Mouse (Mus musculus) ES-Bruce4 (cell line): Measurements from ENCODE around the gene Gng5. TPM values are rescaled to one million over a fixed set of nuclear protein-coding genes. Genes with fewer than 3 reads are reported as not detected.

ENCODE experiments used
- H3K27ac ChIP-seq: 2 replicates; pipeline ENCODE4 v1.5.1; 2012; ENCODE audit warnings: low read length, inconsistent platforms; ENCODE audit not compliant: insufficient read depth
- H3K27me3 ChIP-seq: 2 replicates; pipeline ENCODE4 v1.6.1; 2012; ENCODE audit warnings: mild to moderate bottlenecking, low read length, inconsistent platforms; ENCODE audit not compliant: control insufficient read depth, poor library complexity, insufficient read depth, severe bottlenecking
- H3K36me3 ChIP-seq: 2 replicates; pipeline ENCODE4 v1.6.1; 2012; ENCODE audit warnings: inconsistent platforms, mild to moderate bottlenecking, low read length, moderate library complexity; ENCODE audit not compliant: control insufficient read depth, poor library complexity, insufficient read depth, severe bottlenecking
- H3K4me1 ChIP-seq: one replicate; pipeline ENCODE4 v1.8.1; 2011; ENCODE audit warnings: low read length; ENCODE audit not compliant: control insufficient read depth, insufficient read depth
- H3K4me3 ChIP-seq: 2 replicates; pipeline ENCODE4 v1.5.1; 2011; ENCODE audit warnings: low read depth, mild to moderate bottlenecking, low read length
- H3K9ac ChIP-seq: 2 replicates; pipeline ENCODE4 v1.6.1; 2012; ENCODE audit warnings: low read depth, mild to moderate bottlenecking, inconsistent platforms; ENCODE audit not compliant: poor library complexity, severe bottlenecking
- H3K9me3 ChIP-seq: replicated peaks from 2 replicates; pipeline ENCODE4 v1.6.1; 2012; ENCODE audit warnings: mild to moderate bottlenecking, low read length, inconsistent platforms; ENCODE audit not compliant: control insufficient read depth, poor library complexity, insufficient read depth, severe bottlenecking
- CTCF ChIP-seq: IDR thresholded peaks from one replicate; pipeline ENCODE4 v1.8.1; 2011; ENCODE audit warnings: low read depth, low read length
- EP300 ChIP-seq: IDR thresholded peaks from 2 replicates; pipeline ENCODE4 v1.6.1; 2011; ENCODE audit warnings: low read depth, low read length; ENCODE audit not compliant: insufficient read depth
- POLR2A ChIP-seq: IDR thresholded peaks from one replicate; pipeline ENCODE4 v1.8.1; 2011; ENCODE audit warnings: low read length; ENCODE audit not compliant: insufficient read depth
- polyA plus RNA-seq: library from polyadenylated mRNA; stranded (reverse); fragments of >200 nt; gene quantifications from 2 replicates; pipeline ENCODE4 v1.2.4, GENCODE M21; 2011; ENCODE audit warnings: low read depth; ENCODE audit not compliant: missing spikeins, insufficient read depth, insufficient read length

Gene Gng5
- polyA plus RNA-seq, 1 experiment: 330 TPM

DNA sequence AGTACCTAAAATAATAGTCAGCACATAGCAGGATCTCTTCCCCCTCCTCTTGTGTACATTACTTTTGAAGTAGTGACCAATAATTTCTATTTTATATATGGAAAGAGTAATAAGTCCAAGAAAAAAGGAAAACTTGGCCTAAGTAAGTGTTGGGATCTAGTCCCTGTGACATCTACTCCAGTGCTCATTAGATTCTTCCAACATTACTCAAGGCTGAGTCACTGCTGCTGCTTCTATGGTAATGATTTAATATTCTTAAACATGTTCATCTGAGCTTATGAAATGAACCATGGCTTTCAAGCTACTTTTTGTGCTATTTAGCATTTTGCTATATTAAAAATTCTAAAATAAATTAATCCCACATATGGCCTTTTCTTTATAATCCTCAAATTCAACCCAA is 25.9 kb upstream of the Gng5 start:
- Histone ChIP-seq H3K9me3 (no peaks in the 10 kb centered on the region), H3K27me3 (no peaks in the 10 kb centered on the region), H3K4me1 (no peaks in the 10 kb centered on the region), H3K4me3 (no peak overlapping the region), H3K9ac (no peak overlapping the region), H3K27ac (no peak overlapping the region), H3K36me3 (no peaks in the 10 kb centered on the region)
- no peak for TF ChIP-seq EP300
- TF ChIP-seq CTCF: no peak
- TF ChIP-seq POLR2A: no peak

DNA sequence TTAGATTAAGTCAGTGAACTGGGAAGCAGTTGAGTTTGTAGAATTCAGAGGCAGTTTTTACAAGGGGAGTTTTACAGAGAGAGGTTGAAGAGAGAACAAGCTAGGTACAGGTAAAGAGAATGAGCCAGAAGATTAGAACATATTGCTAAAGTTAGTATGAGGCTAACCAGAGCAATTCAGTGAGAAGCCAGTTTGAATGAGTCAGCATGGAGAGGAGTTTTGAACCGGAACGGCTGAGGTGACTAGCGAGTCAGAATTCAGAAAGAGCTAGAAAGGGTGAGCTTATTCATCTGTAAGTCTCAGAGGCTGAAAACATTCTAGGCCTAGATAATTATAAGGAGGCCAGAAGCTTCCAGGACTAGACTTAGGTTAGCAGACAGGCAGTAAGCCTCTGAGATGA is 25.2 kb upstream of the Gng5 start:
- Histone ChIP-seq H3K4me1 (no peaks in the 10 kb centered on the region), H3K9ac (no peak overlapping the region), H3K36me3 (no peaks in the 10 kb centered on the region), H3K9me3 (no peaks in the 10 kb centered on the region), H3K27me3 (no peaks in the 10 kb centered on the region), H3K4me3 (no peak overlapping the region), H3K27ac (no peak overlapping the region)
- TF ChIP-seq POLR2A (no peak), EP300 (no peak), CTCF (no peak)

DNA sequence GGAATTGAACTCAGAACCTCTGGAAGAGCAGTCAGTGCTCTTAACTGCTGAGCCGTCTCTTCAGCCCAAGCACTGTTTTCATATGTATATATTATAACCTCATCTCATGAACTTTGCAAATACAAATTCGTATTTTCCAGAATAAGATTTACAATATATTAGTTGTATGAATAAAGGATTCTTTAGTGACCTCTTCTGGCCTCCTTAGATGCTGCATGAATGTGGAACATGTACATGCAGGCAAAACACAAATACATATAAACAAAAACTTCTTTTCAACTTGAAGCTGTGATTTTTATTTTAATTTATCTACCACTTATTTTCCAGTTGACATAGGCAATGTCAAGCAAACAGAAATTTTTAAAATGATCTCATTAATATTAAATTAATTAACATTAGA is 17.6 kb upstream of the Gng5 start:
- Histone ChIP-seq H3K27ac (no peak overlapping the region), H3K4me1 (no peaks in the 10 kb centered on the region)
- TF ChIP-seq CTCF: no peak
- no peak for TF ChIP-seq POLR2A
- TF ChIP-seq EP300: no peak

DNA sequence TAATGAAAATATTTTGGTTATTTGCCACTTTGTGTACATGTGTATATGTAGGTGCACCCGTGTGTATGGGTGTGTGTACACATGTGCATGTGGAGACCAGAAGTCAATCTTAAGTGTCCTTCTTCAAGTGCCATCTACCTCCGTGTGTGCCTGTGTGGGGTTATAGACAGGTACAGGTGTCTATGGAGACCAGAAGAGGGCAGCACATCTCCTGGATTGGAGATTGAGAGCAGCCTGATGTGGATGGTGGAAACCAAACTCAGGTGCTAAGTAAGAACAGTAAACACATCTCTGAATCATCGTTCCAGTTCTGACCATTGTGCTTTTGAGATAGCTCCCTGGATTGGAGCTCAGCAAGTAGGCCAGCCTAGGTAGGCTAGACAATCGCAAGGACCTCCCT is 13.1 kb upstream of the Gng5 start:
- Histone ChIP-seq H3K9ac (no peak overlapping the region), H3K27ac (no peak overlapping the region), H3K4me1 (no peaks in the 10 kb centered on the region), H3K4me3 (no peak overlapping the region), H3K9me3 (no peaks in the 10 kb centered on the region), H3K36me3 (no peaks in the 10 kb centered on the region), H3K27me3 (no peaks in the 10 kb centered on the region)
- TF ChIP-seq EP300 (no peak), POLR2A (no peak), CTCF (peak; percentile 41)

More for the DNA sequence above, 17.6 kb upstream of the Gng5 start:
- Histone ChIP-seq H3K4me3 (no peak overlapping the region), H3K9me3 (no peaks in the 10 kb centered on the region), H3K36me3 (no peaks in the 10 kb centered on the region), H3K9ac (no peak overlapping the region), H3K27me3 (no peaks in the 10 kb centered on the region)

DNA sequence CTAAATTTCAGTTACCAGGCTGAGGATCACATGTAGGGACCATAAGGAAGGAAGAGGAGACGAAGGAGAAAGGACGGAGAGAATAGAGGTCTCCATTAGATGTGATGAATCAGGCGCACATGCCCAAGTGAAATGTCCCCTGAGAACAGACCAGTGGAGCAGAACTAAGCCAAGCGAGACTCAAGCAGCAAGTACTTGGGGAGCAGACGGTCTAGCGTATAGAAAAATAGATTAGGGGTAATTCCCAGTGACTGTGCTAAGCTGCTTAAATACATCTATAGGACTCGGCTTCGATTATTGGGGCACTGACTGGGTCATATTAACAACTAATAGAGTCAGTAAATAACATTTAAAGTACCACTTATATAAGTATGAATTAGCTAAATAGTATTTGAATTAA is 4.7 kb upstream of the Gng5 start:
- Histone ChIP-seq H3K9ac (no peak overlapping the region), H3K9me3 (no peaks in the 10 kb centered on the region), H3K27me3 (no peaks in the 10 kb centered on the region), H3K36me3 (no peaks in the 10 kb centered on the region), H3K4me1 (no peaks in the 10 kb centered on the region), H3K4me3 (no peak overlapping the region), H3K27ac (no peak overlapping the region)
- TF ChIP-seq POLR2A: no peak
- no peak for TF ChIP-seq CTCF
- TF ChIP-seq EP300: no peak

DNA sequence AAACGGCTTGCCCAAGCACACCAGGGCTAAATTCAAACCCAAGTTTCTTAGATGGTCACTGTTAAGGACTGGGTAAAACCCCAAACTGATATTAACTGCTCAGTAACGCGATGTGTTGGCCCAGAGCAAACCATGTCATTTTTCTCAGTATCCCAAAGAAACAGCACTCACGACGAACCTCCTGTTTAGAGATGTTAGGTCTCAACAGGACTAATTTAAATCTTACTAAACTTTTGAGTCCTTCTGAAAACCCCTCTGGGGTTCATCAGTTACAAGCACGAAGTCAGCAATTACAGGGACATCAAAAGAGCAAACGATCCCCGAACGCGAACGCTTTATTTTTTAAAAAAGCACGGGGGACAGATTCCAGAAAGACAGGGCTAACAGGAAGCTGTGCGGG is 618 bp upstream of the Gng5 start:
- TF ChIP-seq CTCF (no peak), POLR2A (no peak), EP300 (no peak)
- Histone ChIP-seq H3K4me1 (no peaks in the 10 kb centered on the region), H3K9me3 (no peaks in the 10 kb centered on the region), H3K4me3 (peak overlapping the region; percentile 89), H3K27ac (no peak overlapping the region), H3K36me3 (peaks cover 7% of the 10 kb centered on the region), H3K9ac (peak overlapping the region; percentile 89), H3K27me3 (no peaks in the 10 kb centered on the region)
